Mouse (Mus musculus): ENCODE measurements around the gene Pkd1l2. TPM values are rescaled to one million over a fixed set of nuclear protein-coding genes. Genes with fewer than 3 reads are reported as not detected.

Pkd1l2 gene
- polyA plus RNA-seq, 1 experiment from 2014 or later: not detected

- Histone ChIP-seq H3K36me3 (ENCODE audit: control insufficient read depth, insufficient read depth, low read length) (no peaks in the 10 kb centered on the region), H3K9ac (ENCODE audit: low read length) (no peak overlapping the region), H3K27me3 (ENCODE audit: control insufficient read depth, insufficient read depth, low read length) (no peaks in the 10 kb centered on the region), H3K4me2 (ENCODE audit: low read depth) (no peak overlapping the region), H3K27ac (ENCODE audit: low read depth, low read length) (no peak overlapping the region), H3K4me1 (ENCODE audit: control insufficient read depth, insufficient read depth, low read length) (no peaks in the 10 kb centered on the region), H3K9me3 (ENCODE audit: control insufficient read depth, low read length) (no peaks in the 10 kb centered on the region), H3K4me3 (ENCODE audit: low read depth, low read length) (no peak overlapping the region)
- DNase-seq (ENCODE audit: low spot score): no peak
- no peak for ATAC-seq (ENCODE audit: insufficient read depth, low FRiP score, low TSS enrichment)
- 17% methylated on average over 13 of the region's 13 CpGs for WGBS
These were observed 33.6 kb upstream of the Pkd1l2 start for GRCm38 (mm10) chr8:117115676-117116446.

DNA sequence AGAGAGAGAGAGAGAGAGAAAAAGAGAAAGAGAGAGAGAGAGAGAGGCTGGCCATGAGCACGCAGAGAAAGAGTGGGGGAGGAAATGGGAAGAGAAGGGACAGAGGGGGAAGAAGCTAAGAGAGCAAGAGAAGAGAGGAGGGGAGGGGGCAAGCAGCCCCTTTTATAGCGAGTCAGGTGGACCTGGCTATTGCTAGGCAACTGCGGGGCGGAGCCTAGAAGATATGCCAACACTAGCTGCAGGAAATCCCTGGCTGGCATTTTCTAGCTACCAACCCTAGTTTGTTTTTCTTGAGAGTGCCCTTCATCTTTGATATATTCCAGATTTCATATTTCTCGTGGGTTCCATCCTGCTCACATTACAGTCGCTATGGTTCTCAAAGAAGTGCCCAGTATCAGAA lies 32.8 kb upstream of the Pkd1l2 start:
- H3K36me3 ChIP-seq (ENCODE audit: control insufficient read depth, insufficient read depth, low read length): no peaks in the 10 kb centered on the region
- WGBS: 41% methylated on average over 6 of the region's 6 CpGs
- no peak overlapping the region for H3K9ac ChIP-seq (ENCODE audit: low read length)
- H3K4me3 ChIP-seq (ENCODE audit: low read depth, low read length): no peak overlapping the region
- H3K4me2 ChIP-seq (ENCODE audit: low read depth): no peak overlapping the region
- H3K27ac ChIP-seq (ENCODE audit: low read depth, low read length): no peak overlapping the region
- ATAC-seq (ENCODE audit: insufficient read depth, low FRiP score, low TSS enrichment): no peak
- DNase-seq (ENCODE audit: low spot score): no peak
- H3K27me3 ChIP-seq (ENCODE audit: control insufficient read depth, insufficient read depth, low read length): no peaks in the 10 kb centered on the region
- H3K9me3 ChIP-seq (ENCODE audit: control insufficient read depth, low read length): no peaks in the 10 kb centered on the region
- H3K4me1 ChIP-seq (ENCODE audit: control insufficient read depth, insufficient read depth, low read length): no peaks in the 10 kb centered on the region

DNA sequence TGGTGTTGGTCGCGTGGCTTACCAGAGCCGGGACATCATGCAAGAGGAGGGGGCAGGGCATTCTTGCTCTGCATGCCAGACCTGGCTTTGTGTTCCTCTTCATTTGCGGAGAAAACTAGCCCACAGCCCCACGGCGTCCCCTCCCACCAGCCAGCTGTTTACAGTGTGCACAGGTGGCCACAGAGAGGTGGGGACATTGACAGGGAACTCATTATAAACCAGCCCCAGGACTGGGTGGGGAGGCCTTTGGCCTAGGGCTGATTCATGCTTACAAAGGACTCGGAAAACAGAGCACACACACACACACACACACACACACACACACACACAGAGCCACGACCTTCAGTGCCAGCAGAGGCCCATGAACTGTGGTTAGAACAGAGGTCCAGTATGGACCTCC lies 30.0 kb upstream of the Pkd1l2 start:
- H3K27ac ChIP-seq (ENCODE audit: low read depth, low read length): no peak overlapping the region
- no peak overlapping the region for H3K4me3 ChIP-seq (ENCODE audit: low read depth, low read length)
- H3K9me3 ChIP-seq (ENCODE audit: control insufficient read depth, low read length): no peaks in the 10 kb centered on the region
- H3K9ac ChIP-seq (ENCODE audit: low read length): no peak overlapping the region
- WGBS: 75% methylated on average over 8 of the region's 8 CpGs
- H3K4me2 ChIP-seq (ENCODE audit: low read depth): no peak overlapping the region
- H3K27me3 ChIP-seq (ENCODE audit: control insufficient read depth, insufficient read depth, low read length): no peaks in the 10 kb centered on the region
- H3K4me1 ChIP-seq (ENCODE audit: control insufficient read depth, insufficient read depth, low read length): no peaks in the 10 kb centered on the region
- no peaks in the 10 kb centered on the region for H3K36me3 ChIP-seq (ENCODE audit: control insufficient read depth, insufficient read depth, low read length)
- ATAC-seq (ENCODE audit: insufficient read depth, low FRiP score, low TSS enrichment): no peak
- no peak for DNase-seq (ENCODE audit: low spot score)

DNA sequence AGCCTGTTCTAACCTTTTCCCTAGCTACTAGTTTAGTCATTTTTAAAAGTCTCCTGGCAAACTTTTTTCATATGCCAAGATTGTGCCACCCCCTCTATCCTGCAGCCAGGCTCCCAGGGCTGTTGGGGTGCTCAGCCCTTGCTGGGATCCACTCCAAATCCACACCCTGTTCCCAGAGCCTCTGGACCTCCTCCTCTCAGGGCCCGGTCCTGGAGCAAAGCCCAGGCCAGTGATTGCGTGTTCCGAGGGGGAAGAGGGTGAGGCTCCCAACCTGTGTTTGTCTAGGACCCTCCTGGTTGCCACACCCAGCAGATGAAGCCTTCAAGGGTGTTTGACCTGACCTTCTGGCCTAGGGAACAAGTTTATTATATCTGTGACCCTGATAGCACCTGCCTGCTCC lies 29.4 kb upstream of the Pkd1l2 start:
- Histone ChIP-seq H3K27me3 (ENCODE audit: control insufficient read depth, insufficient read depth, low read length) (no peaks in the 10 kb centered on the region), H3K4me1 (ENCODE audit: control insufficient read depth, insufficient read depth, low read length) (no peaks in the 10 kb centered on the region), H3K9me3 (ENCODE audit: control insufficient read depth, low read length) (no peaks in the 10 kb centered on the region), H3K4me2 (ENCODE audit: low read depth) (no peak overlapping the region), H3K36me3 (ENCODE audit: control insufficient read depth, insufficient read depth, low read length) (no peaks in the 10 kb centered on the region), H3K27ac (ENCODE audit: low read depth, low read length) (no peak overlapping the region), H3K4me3 (ENCODE audit: low read depth, low read length) (no peak overlapping the region), H3K9ac (ENCODE audit: low read length) (no peak overlapping the region)
- ATAC-seq (ENCODE audit: insufficient read depth, low FRiP score, low TSS enrichment) (no peak), DNase-seq (ENCODE audit: low spot score) (no peak)
- WGBS: 95% methylated on average over 3 of the region's 3 CpGs

GRCm38 (mm10) chr8:117109801-117110390 lies 27.6 kb upstream of the Pkd1l2 start:
- ATAC-seq (ENCODE audit: insufficient read depth, low FRiP score, low TSS enrichment) (no peak), DNase-seq (ENCODE audit: low spot score) (peak; percentile 35)
- no peaks in the 10 kb centered on the region for H3K36me3 ChIP-seq (ENCODE audit: control insufficient read depth, insufficient read depth, low read length)
- 55% methylated on average over 16 of the region's 16 CpGs for WGBS
- no peaks in the 10 kb centered on the region for H3K9me3 ChIP-seq (ENCODE audit: control insufficient read depth, low read length)
- no peak overlapping the region for H3K4me3 ChIP-seq (ENCODE audit: low read depth, low read length)
- H3K27me3 ChIP-seq (ENCODE audit: control insufficient read depth, insufficient read depth, low read length): no peaks in the 10 kb centered on the region
- H3K27ac ChIP-seq (ENCODE audit: low read depth, low read length): no peak overlapping the region
- no peak overlapping the region for H3K4me2 ChIP-seq (ENCODE audit: low read depth)
- no peaks in the 10 kb centered on the region for H3K4me1 ChIP-seq (ENCODE audit: control insufficient read depth, insufficient read depth, low read length)
- no peak overlapping the region for H3K9ac ChIP-seq (ENCODE audit: low read length)

- DNase-seq (ENCODE audit: low spot score) (no peak), ATAC-seq (ENCODE audit: insufficient read depth, low FRiP score, low TSS enrichment) (no peak)
- no peak overlapping the region for H3K9ac ChIP-seq (ENCODE audit: low read length)
- no peaks in the 10 kb centered on the region for H3K9me3 ChIP-seq (ENCODE audit: control insufficient read depth, low read length)
- H3K27me3 ChIP-seq (ENCODE audit: control insufficient read depth, insufficient read depth, low read length): no peaks in the 10 kb centered on the region
- H3K4me3 ChIP-seq (ENCODE audit: low read depth, low read length): no peak overlapping the region
- no peak overlapping the region for H3K4me2 ChIP-seq (ENCODE audit: low read depth)
- no peaks in the 10 kb centered on the region for H3K36me3 ChIP-seq (ENCODE audit: control insufficient read depth, insufficient read depth, low read length)
- 92% methylated on average over 19 of the region's 19 CpGs for whole genome bisulfite sequencing
- no peak overlapping the region for H3K27ac ChIP-seq (ENCODE audit: low read depth, low read length)
- H3K4me1 ChIP-seq (ENCODE audit: control insufficient read depth, insufficient read depth, low read length): no peaks in the 10 kb centered on the region
These were observed 26.9 kb upstream of the Pkd1l2 start for GRCm38 (mm10) chr8:117109018-117109711.

DNA sequence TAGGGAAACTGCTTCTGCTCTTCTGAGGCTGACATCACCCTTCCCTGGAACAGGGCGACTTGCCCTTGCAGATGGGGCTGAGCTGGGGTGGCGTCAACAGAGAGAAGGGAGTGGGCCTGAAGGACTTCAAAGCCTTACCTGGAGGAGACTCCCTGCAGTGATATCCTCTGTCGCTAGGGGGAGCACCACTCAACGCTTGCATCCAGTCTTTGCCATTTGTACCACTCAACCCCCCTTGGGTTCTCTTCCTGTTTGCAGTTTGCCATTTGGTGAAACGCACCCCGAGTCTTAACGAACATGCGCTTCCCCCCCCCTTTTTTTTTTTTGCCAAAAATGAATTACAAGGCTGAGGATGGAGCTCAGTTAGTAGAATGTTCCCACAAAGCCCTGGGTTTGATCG lies 25.3 kb upstream of the Pkd1l2 start:
- Histone ChIP-seq H3K9me3 (ENCODE audit: control insufficient read depth, low read length) (no peaks in the 10 kb centered on the region), H3K4me3 (ENCODE audit: low read depth, low read length) (no peak overlapping the region), H3K36me3 (ENCODE audit: control insufficient read depth, insufficient read depth, low read length) (no peaks in the 10 kb centered on the region), H3K27ac (ENCODE audit: low read depth, low read length) (no peak overlapping the region), H3K4me1 (ENCODE audit: control insufficient read depth, insufficient read depth, low read length) (no peaks in the 10 kb centered on the region), H3K9ac (ENCODE audit: low read length) (no peak overlapping the region), H3K4me2 (ENCODE audit: low read depth) (no peak overlapping the region), H3K27me3 (ENCODE audit: control insufficient read depth, insufficient read depth, low read length) (no peaks in the 10 kb centered on the region)
- 15% methylated on average over 9 of the region's 9 CpGs for WGBS
- DNase-seq (ENCODE audit: low spot score) (peak; percentile 70), ATAC-seq (ENCODE audit: insufficient read depth, low FRiP score, low TSS enrichment) (no peak)

- H3K4me1 ChIP-seq (ENCODE audit: control insufficient read depth, insufficient read depth, low read length): no peaks in the 10 kb centered on the region
- H3K27ac ChIP-seq (ENCODE audit: low read depth, low read length): no peak overlapping the region
- no peaks in the 10 kb centered on the region for H3K36me3 ChIP-seq (ENCODE audit: control insufficient read depth, insufficient read depth, low read length)
- no peak for DNase-seq (ENCODE audit: low spot score)
- no peak overlapping the region for H3K9ac ChIP-seq (ENCODE audit: low read length)
- no peaks in the 10 kb centered on the region for H3K27me3 ChIP-seq (ENCODE audit: control insufficient read depth, insufficient read depth, low read length)
- no peak overlapping the region for H3K4me2 ChIP-seq (ENCODE audit: low read depth)
- H3K4me3 ChIP-seq (ENCODE audit: low read depth, low read length): no peak overlapping the region
- peak; percentile 41 for ATAC-seq (ENCODE audit: insufficient read depth, low FRiP score, low TSS enrichment)
- WGBS: 58% methylated on average over 11 of the region's 11 CpGs
- H3K9me3 ChIP-seq (ENCODE audit: control insufficient read depth, low read length): peaks cover 4% of the 10 kb centered on the region
These were observed 15.4 kb upstream of the Pkd1l2 start for GRCm38 (mm10) chr8:117097564-117098191.
